Mouse (Mus musculus) T-helper 1 cell (primary cell): ENCODE measurements at regions not wholly inside any gene's neighbourhood (a gene's known extent, or its start where the extent isn't known, plus 50 kb on each side); places are given as distances from the start of the nearest gene placed in this dataset.

ENCODE experiments used
- in situ Hi-C: fragments of 300-600 bp; cut with MboI, MseI; formaldehyde crosslinking; loops from one replicate; pipeline ENCODE4 v1.15.1; 2025; ENCODE audit warnings: high pct_unique_total_duplicates

DNA sequence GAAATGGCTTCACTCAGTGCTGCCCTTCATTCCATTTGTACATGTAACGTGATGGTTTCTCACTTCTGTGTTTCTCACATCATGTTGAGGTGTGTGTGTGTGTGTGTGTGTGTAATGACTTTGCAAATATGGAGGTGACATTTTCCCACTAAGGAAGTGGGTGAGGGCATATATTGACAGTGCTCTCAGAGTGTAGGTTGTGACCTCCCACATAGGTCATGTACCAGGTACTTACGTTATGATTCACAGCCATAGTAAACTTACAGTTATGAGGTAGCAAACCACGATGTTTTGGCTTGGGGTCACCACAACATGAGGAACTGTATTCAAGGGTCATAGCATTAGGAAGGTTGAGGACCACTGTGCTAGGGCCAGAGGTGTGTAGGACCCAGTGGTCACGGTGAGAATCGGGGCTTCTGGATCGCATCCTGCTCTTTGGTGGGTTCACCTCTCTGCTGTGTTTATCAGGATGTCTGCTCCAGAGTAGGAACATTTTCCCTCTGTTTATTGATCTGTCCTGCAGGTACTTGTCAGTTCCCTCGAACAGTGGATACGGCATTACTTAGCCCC, 238.7 kb upstream of the Cxcr4 start:
- in situ Hi-C loops, result loop anchor here (5.0 to 10.0 kb wide), 3 partner anchors 238 to 546 kb away; partner anchors contain the start of gene Cxcr4

DNA sequence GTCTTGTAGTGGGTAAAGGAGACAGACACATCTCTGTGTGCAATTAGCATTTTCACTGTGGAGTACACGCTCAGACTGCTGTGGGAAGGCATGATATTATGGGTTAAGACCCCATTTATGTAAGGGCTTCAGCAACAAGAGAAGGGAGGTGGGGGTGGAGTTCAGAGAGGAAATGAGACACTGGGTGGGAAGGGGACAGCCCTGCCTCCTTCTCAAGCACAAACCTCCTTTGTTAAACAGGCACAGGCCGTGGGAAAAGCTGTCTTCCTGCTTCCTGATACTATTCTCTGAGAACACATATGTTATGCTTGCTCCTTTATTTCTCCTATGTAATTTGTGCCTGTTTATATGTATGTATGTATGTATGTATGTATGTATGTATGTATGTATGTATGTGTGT, 237.4 kb upstream of the Cxcr4 start:
- in situ Hi-C loops, result no loop called here

DNA sequence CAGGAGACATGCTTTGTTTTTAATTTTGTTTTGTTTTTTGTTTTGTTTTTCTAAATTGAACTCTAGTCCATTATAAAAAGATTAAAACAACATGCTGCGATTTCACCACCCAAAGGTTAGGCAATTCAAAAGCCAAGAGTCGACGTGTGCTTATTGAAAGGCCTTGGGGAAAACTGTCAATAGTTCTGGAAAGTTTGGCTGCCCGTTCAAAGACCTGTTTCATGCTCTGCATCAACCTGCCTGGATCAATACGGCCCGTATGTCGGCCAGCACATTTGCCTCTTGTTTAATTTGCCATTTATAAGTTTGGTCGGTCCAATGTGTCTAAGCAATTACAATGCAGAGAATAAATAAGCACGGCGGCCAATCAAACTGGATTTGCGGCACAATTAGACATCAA, 234.3 kb upstream of the Cxcr4 start:
- in situ Hi-C loops, result no loop called here

DNA sequence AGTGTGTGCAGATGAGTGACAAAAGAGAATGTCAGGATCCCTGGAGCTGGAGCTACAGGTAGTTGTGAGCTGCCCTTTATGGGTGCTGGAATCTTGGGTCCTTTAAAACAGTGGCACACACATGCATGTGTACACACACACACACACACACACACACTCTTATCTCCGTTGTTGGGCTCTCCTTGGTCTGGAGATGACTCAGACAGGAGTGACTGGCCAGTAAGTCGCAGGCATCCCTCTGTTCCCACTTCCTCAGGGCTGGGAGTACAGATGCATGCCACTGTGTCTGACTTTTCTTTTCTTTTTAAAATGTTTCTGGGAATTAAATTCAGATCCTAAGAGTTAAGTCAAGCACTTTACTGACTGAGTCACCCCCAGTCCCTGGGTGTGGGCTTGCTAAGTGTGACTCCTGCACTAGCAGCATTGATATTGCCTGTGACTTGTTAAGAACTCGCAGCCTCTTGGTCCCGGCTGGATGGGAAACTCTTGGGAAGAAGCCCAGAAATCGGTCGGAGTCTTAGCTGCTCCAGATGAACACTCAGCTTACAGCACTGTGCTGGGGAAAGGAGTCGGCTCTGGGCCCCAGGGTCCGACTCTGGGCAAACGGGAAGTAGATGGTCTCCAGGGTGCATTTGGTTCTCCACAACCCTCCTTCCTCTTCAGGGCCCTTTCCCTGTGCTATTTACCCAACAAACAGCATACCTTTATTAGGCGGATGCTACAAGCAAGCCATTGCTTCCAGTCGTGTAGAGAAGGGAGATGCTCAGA, 233.0 kb upstream of the Cxcr4 start:
- in situ Hi-C loops, result loop anchor here (5.0 kb wide), 1 partner anchor 68 kb away; no protein-coding TSS in a partner anchor

DNA sequence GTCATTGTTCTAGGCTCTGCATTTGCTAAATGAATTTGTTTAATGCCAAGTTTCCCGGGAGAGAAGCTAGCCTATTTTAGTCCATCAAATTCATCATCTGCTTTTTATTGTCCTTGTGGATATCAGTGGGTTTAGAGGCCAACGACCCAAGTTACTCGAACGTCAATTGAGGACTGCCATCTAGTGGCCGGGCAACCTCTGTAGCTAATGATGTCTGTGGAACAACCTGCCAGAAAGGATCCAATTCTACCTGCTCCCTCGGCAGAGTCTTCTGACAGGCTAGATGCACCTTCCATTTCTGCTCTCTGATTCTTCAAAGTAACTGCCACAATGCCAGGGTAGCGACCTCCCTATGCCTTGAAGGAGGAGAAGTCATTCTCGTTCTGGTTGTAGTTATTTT, 232.1 kb upstream of the Cxcr4 start:
- in situ Hi-C loops, result loop anchor here (5.0 kb wide), 1 partner anchor 67 kb away; no protein-coding TSS in a partner anchor

DNA sequence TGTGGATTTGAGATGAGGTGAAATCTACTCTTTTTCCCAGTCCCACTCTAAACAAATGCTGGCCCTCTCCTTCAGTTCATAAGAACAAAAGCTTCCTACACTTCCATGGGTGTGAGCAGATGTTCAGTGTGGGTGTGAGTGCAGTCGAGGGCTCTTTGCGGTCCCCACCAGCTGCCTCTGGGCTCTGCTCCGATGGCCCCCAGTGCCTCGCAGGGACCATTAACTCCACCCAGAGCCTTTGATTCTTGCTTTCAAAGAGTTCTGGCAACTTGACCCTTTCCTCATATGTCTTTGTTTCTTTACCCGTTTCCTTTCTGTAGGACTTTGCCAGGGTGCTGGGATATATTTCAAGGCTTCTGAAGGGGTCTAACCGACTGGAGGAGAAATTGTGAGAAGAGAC, 229.9 kb upstream of the Cxcr4 start:
- in situ Hi-C loops, result loop anchor here (5.0 kb wide), 1 partner anchor 65 kb away; no protein-coding TSS in a partner anchor

DNA sequence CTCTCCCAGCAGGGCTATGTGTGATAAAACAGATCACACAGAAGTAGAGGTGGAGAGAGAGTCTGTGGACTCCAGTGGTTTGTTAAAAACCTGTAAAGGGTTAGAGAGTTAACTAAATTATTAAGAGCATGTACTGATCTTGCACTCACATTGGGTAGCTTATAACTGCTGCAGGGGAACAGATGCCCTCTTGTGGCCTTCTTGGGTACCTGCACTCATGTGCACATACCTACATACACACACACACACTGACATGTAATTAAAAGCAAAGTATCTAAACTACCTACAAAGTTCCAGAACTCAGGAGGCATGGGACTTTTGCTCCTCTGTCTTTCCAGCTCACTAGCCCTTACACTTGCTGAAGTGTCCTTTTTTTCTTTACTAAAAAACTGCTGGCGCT, 228.4 kb upstream of the Cxcr4 start:
- in situ Hi-C loops, result loop anchor here (5.0 kb wide), 1 partner anchor 63 kb away; no protein-coding TSS in a partner anchor

DNA sequence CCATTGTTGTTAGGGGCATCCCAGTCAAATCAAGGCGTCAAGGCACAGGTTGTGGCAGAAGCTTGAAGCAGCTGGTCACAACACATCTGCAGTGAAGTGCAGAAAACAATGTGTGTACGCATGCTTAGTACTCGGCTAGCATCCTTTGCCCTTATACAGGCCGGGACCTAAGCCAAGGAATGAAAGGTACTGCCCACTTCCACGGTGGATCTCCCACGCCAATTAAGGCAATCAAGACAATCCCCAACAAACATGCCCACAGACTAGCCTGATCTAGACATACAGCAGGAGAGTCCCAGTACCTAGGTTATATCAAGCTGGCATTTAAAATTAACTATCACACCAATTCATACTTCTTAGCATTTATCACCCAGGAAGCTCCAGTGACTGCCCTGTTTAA, 227.5 kb upstream of the Cxcr4 start:
- in situ Hi-C loops, result loop anchor here (5.0 kb wide), 1 partner anchor 62 kb away; no protein-coding TSS in a partner anchor

DNA sequence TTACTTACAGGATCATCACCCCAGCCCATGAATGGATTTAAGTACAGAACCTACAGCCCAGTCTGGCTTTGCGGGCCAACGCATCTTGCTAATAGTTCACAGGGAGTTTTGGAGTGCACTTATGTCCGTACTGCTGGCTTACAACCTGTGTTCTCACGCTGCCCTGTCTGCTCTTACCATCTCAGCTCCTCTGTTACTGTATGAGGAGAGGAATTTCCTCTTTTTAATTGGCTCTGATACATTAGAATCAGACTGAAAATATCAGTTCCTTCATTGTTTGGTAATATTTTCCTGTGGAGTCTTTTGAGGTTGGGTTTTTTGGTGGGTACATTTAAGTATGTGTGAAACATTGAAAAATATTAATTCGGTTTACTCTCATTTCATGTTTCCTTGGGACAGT, 221.3 kb upstream of the Cxcr4 start:
- in situ Hi-C loops, result no loop called here

DNA sequence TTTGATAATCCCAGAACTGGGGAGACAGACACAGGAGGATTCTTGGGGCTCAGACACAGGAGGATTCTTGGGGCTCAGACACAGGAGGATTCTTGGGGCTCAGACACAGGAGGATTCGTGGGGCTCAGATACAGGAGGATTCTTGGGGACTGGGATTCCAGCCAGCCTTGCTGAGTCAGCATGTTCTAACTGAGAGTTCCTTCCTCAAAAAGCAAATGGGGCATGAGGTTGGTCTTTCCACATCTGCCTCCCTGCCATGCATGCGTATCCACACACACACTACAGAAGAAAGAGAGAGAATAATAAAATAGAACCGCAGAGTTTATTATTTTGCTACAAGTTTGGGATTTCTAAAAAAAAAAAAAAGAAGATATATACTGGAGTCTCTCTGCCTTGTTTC, 218.8 kb upstream of the Cxcr4 start:
- in situ Hi-C loops, result no loop called here

DNA sequence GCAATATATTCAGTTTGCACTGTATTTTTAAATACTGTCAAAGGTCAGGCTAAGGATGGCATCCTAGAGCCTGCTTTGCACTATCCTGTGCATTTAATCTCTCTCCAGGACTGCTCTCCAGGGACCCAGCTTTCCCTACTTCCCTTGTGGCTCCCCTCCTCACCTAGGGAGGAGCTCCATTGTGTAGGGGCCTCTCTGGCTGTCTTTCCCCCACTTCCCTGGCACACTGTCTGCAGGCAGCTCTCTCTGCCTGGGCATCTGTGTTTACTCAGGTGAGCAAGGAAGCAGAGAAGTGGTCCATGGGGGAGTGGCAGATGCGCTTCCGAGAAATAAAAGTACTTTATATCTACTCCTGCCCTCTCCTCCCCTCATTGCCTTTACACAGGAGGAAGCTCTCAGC, 218.0 kb upstream of the Cxcr4 start:
- in situ Hi-C loops, result no loop called here

DNA sequence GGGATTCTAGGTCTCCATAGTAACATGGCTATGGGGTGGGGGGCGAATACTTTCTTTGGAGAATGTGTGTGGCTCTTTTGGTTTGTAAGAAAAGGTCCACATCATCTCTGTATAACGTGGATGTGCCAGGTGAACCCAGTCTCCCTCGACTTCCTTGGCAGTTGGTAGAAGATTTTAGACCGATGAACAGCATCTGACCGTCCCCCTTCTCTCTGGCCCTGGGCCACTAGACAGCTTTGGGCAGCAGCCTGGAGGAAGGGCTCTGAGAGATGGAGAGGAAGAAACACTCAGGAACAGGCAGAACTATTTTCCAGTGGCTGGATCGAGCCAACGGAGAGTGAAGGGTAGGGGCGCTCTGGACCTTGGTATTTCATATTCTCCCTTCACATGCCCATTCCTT, 217.5 kb upstream of the Cxcr4 start:
- in situ Hi-C loops, result no loop called here

DNA sequence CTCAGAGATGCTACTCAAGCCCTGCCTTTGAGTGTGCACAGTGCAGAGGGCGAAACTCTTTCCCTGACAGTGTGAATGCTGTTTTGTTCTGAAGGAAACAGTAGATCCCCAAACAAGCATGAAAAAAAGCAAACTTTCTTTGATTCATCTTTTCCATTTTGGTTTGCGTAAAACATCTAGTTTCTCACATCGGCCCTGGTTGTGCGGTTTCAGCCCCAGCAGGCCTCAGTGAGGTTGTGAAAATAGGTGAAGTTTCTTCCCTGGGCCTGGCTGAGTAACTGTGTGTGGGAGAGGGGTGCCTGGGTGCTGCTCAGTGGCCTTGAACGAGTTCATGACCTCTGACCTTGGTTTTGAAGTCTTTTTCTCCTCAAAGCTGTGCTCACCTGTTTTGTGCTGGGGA, 216.5 kb upstream of the Cxcr4 start:
- in situ Hi-C loops, result no loop called here

DNA sequence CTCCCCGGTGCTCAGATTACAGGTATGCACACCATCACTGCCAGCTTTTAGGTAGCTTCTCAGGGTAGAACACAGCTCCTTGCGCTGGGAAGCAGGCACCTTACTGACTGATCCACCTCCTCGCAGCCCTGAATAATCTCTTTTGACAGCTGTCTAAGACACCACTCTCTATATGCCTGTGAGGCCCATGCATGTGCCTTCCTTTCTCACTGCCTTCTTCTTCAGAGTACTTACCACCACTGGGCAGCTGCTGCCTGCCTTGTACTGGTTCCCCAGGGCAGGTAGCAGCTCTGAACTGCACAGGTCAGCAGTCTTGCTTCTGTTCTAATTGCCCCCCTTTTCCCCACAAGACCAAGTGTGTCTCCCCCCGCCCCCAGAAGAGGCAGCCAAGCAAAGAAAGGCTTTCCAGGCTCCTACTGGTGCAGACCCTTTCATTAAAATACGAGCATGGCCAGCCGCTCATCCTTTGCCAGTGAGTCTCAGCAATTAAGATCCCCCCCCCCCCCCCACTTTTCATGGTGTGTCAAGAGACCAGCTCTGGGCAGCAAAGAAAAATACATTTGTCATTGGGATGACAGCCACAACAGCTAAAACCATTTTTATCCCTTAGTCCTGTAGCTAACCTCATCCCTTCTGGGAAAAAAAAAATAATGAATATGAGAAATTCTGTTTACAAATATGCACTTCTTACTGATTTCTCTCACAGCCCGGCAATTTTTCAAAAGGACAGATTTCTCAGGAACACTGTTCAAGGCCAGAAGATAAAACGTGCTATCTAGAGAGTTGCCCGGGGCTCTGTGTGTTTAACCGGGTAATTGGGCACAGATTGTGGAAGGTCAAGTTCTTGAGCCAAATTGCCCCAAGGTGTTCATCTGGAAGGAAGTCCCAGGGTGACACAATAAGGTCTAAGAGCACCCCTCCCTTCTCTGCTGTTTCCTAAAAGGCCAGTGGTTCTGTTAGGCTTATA, 213.9 kb upstream of the Cxcr4 start:
- in situ Hi-C loops, result no loop called here

DNA sequence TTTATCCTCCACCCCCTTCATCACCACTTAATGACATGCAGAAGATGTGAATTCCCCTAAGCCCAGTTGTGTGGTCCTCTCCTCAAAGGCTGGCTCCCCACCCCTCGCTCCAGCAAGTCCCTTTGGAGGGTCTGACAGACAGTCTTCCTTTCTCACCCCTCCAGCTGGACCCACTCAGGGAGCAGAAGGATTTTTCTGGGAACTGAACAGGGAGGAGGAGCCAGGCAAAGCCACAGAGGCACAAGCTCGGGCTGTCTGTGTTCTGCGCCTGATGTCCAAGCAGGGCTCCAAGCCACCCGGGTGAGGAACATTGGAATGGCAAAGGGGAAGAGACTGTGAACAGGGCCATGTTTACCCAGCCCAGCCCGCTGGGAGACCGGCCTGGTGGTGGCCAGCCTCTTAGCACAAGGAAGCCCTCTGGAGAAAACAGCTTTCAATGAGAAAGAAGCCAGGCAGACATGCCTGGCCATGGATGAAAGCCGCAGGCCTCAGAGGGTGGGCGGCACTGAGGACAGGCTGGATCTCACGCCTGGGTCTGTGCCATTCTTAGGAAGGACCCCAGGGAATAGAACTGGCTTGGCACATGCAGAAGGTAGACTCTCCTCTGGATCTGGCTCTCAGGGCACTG, 211.5 kb upstream of the Cxcr4 start:
- in situ Hi-C loops, result no loop called here

DNA sequence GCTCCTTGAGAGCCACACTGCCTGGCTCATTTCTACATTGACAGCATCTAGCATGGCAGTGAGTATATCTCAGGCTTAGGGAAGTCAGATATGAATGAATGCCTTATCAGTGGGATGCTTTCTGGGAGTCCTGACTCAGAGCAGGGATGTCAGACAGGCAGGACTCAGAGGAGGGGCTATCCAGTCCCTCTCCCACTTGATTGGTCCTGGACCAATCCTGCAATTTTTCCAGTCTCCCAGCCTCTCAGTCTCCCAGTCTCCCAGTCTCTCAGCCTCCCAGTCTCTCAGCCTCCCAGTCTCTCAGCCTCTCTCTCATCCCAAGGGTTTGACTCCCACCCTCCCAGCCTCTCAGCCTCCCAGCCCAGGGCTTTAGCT, 211.0 kb upstream of the Cxcr4 start:
- in situ Hi-C loops, result no loop called here

DNA sequence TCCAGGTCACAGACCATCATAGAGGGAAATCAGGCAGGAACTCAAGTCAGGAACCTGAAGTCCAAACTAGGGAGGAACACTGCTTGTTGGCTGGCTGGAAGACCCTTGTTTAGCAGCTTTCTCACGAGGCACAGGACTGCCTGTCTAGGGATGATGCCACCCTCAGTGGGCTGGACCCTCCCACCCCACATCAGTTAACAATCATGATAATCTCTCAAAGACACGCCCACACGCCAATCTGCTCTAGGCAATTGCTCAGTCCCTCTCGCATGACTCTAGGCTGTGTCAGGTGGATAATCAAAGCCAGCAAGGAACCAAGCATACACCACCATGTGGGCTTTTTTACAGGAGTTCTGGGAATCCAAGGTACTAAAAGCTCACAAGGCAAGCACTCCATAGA, 206.6 kb upstream of the Cxcr4 start:
- in situ Hi-C loops, result no loop called here

DNA sequence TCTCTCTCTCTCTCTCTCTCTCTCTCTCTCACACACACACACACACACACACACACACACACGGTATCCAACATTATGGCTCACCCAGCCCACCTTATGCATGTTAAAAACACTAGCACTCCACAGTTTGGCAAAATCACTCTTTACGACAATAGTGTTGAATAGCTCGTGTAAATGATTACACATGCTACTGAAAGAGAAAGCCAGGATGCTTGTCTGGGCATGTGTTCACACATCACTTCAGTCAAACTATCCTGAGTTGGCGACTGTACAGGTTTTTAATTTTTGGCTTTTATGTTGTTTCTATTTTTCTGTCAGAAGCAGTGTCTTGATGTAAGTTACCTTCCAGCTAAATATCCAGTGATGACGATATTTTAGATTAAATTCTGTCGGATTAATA, 203.6 kb upstream of the Cxcr4 start:
- in situ Hi-C loops, result no loop called here

DNA sequence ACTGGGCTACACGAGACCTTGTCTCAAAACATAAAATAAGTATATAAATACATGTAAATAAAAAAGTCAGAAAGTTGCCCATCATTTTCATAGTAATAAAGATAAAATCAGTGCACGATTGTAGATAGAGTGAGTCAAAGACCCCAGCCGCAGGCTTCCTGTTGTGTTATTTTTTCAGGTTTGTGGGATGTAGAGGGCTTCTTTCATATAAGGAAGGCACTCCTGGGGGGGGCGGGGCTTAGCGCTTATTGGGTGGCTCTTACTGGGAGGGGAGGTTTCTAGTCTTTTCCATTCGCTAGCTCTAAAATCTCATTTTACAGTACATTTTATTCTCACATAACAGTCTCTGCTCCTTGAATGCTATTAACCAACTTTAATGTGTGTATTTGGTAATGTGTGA, 198.8 kb upstream of the Cxcr4 start:
- in situ Hi-C loops, result no loop called here

DNA sequence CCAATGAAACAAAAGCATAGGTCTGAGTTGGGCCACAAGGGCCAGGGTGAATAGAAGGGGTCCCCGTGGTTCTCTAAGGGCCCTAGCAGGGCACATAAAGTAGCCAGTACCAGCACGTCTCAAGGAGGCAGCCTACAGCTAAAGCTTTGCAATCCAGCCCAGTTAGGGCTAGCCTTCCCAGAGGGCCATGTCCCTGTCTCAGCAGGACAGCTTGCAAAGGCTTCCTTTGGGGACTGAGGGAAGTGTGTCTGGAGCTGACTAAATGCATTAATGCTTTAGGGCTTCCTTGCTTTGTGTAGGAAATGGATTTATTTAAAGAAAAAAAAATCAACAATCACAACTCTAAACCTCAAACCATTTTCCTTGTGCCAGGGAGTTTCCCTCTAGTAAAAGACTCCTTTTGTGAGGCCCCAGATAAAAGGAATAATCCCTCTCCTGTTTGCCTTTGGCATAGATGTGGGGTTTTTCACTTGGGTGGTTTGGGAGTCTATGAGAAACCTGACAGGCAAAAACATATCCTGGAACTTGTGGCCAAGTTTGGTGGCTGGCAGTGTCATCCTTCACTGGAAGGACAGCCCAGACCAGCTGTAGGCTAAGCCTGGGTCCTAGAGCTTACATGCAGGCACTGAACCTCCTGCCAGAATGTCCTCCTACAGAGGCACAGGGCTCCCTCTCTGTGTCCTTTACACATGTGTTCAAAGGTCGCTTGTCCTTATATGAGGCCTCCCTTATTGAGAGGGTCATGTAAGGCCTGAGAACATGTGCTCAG, 197.7 kb upstream of the Cxcr4 start:
- in situ Hi-C loops, result no loop called here

DNA sequence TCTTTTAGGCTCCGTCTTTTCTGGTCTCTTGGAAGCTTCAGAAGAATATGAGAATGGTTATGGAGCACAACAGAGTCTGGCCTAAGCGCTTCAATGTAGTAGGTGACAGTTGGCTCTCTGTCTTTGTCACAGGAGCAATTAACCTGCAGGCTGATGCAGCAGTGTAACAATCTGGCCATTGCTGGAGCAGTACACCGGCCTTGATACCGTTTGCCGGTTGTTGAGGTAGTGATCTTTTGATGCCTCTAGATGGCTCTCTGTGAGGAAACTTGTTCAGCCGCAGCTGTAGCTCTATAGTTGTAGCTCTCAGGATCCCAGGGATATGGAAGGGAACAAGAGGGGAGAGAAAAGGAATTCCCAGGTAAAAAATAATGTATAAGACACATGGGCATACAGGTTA, 196.1 kb upstream of the Cxcr4 start:
- in situ Hi-C loops, result no loop called here
